Mouse (Mus musculus) layer of hippocampus, postnatal 10 days (tissue): ENCODE data around the gene Atp6v0e. TPM values are rescaled to one million over a fixed set of nuclear protein-coding genes. Genes with fewer than 3 reads are reported as not detected.
A peak's percentile ranks its signal among the peaks of the same experiment; 100 is the strongest.

ENCODE experiments used
- DNase-seq, 2 experiments: peaks; one replicate each; pipeline ENCODE4 v3.0.0; 2021; ENCODE audit warnings: low spot score in 2 of 2
- long read RNA-seq: library from polyadenylated mRNA; stranded (forward); transcript quantifications from one replicate; pipeline ENCODE4 v2.0.0, GENCODE M21; 2023
- total RNA-seq, 2 experiments: library from RNA; stranded (reverse); gene quantifications; 2 replicates each; pipeline ENCODE4 v1.2.3; 2021

The Atp6v0e gene
- total RNA-seq: 10 to 100 TPM; 35.5 to 38.6 TPM
- long read RNA-seq, transcript Atp6v0e-201 (4 exons, 823 nt): major isoform, 44 of 63 reads
- long read RNA-seq, partial matches to known transcripts: 2 of 63 reads
- long read RNA-seq, other reads (novel, unspliced or antisense): 16 of 63 reads

- peak; percentile 98 for DNase-seq
Observed at GRCm38 (mm10) chr17:26662978-26663683, at the start of gene Atp6v0e. TSS of gene Atp6v0e (plus strand) at chr17:26663231.

- DNase-seq: no peak
Observed at GRCm38 (mm10) chr17:26614286-26614685, 48.7 kb upstream of the Atp6v0e start.

- no peak for DNase-seq
Observed at GRCm38 (mm10) chr17:26614708-26615486, 48.1 kb upstream of the Atp6v0e start.

GRCm38 (mm10) chr17:26616696-26617095 is 46.3 kb upstream of the Atp6v0e start:
- DNase-seq: no peak

- DNase-seq: no peak
Observed at GRCm38 (mm10) chr17:26618498-26618897, 44.5 kb upstream of the Atp6v0e start.

- no peak for DNase-seq
Observed at GRCm38 (mm10) chr17:26619577-26619976, 43.5 kb upstream of the Atp6v0e start.

- DNase-seq: no peak
Observed at GRCm38 (mm10) chr17:26620292-26620691, 42.7 kb upstream of the Atp6v0e start.

GRCm38 (mm10) chr17:26620786-26621766 is 42.0 kb upstream of the Atp6v0e start:
- peak; percentile 43 to 61 for DNase-seq

- DNase-seq: no peak
Observed at GRCm38 (mm10) chr17:26621912-26622311, 41.1 kb upstream of the Atp6v0e start.

- DNase-seq: no peak
Observed at GRCm38 (mm10) chr17:26623991-26624390, 39.0 kb upstream of the Atp6v0e start.

- DNase-seq: no peak
Observed at GRCm38 (mm10) chr17:26624999-26625398, 38.0 kb upstream of the Atp6v0e start.

- DNase-seq: no peak
Observed at GRCm38 (mm10) chr17:26625521-26626010, 37.5 kb upstream of the Atp6v0e start.

- DNase-seq: no peak
Observed at GRCm38 (mm10) chr17:26628479-26628878, 34.6 kb upstream of the Atp6v0e start.

- no peak for DNase-seq
Observed at GRCm38 (mm10) chr17:26628936-26629335, 34.1 kb upstream of the Atp6v0e start.

GRCm38 (mm10) chr17:26631811-26632327 is 31.2 kb upstream of the Atp6v0e start:
- DNase-seq: no peak

GRCm38 (mm10) chr17:26633186-26633585 is 29.8 kb upstream of the Atp6v0e start:
- no peak for DNase-seq

- DNase-seq: no peak
Observed at GRCm38 (mm10) chr17:26633926-26634325, 29.1 kb upstream of the Atp6v0e start.

- no peak for DNase-seq
Observed at GRCm38 (mm10) chr17:26634539-26634938, 28.5 kb upstream of the Atp6v0e start.

GRCm38 (mm10) chr17:26635951-26636350 is 27.1 kb upstream of the Atp6v0e start:
- DNase-seq: no peak

GRCm38 (mm10) chr17:26637851-26638250 is 25.2 kb upstream of the Atp6v0e start:
- no peak for DNase-seq

GRCm38 (mm10) chr17:26638655-26639054 is 24.4 kb upstream of the Atp6v0e start:
- peak; percentile 74 to 82 for DNase-seq
